Mouse (Mus musculus) embryonic fibroblast, embryonic 13.5 days (primary cell): ENCODE measurements at regions not wholly inside any gene's neighbourhood (a gene's known extent, or its start where the extent isn't known, plus 50 kb on each side); places are given as distances from the start of the nearest gene placed in this dataset.

ENCODE experiments used
- H3K27ac ChIP-seq: 2 replicates; pipeline ENCODE4 v1.5.1; 2012; ENCODE audit warnings: low read length, control low read depth, inconsistent platforms; ENCODE audit not compliant: insufficient read depth
- H3K4me1 ChIP-seq: 2 replicates; pipeline ENCODE4 v1.6.1; 2011; ENCODE audit warnings: low read length; ENCODE audit not compliant: control insufficient read depth, insufficient read depth
- H3K4me3 ChIP-seq: 2 replicates; pipeline ENCODE4 v1.5.1; 2011; ENCODE audit warnings: mild to moderate bottlenecking, control low read depth, low read length; ENCODE audit not compliant: insufficient read depth
- CTCF ChIP-seq: IDR thresholded peaks from 2 replicates; pipeline ENCODE4 v1.5.1; 2011; ENCODE audit warnings: mild to moderate bottlenecking, control low read depth, low read length, moderate library complexity, borderline replicate concordance; ENCODE audit not compliant: insufficient read depth
- POLR2A ChIP-seq: IDR thresholded peaks from 2 replicates; pipeline ENCODE4 v1.6.1; 2011; ENCODE audit warnings: low read depth, mild to moderate bottlenecking, control low read depth, low read length, moderate library complexity

GRCm38 (mm10) chr13:107627073-107627472 lies 417.2 kb upstream of the Smim15 start:
- no peaks in the 10 kb centered on the region for H3K4me1 ChIP-seq
- H3K4me3 ChIP-seq = no peak overlapping the region
- TF ChIP-seq POLR2A = no peak
- no peak overlapping the region for H3K27ac ChIP-seq

DNA sequence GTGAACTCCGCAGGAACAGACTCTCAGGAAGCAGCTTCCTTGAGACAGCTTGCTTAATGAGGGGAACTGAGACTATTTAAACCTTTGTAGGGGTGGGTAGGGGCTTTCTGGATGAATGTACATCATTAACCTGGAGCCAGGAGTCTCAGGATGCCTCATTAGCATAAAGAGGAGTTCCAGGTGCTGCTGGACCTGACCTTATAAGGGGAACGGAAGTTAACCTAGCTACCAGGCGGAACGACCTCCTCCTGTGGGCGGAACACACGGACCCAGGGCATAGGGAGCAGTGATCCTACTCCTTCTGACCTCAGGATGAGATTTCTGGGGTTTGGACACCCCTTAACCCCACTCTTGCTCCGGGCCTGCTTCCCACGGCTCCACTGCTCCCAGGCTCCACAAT lies 417.6 kb upstream of the Smim15 start:
- Histone ChIP-seq H3K27ac (no peak overlapping the region), H3K4me1 (no peaks in the 10 kb centered on the region), H3K4me3 (no peak overlapping the region)
- TF ChIP-seq POLR2A = no peak
- TF ChIP-seq CTCF = no peak

GRCm38 (mm10) chr13:107621337-107621736 lies 422.9 kb upstream of the Smim15 start:
- TF ChIP-seq POLR2A (no peak), CTCF (no peak)

GRCm38 (mm10) chr13:107620887-107621286 lies 423.4 kb upstream of the Smim15 start:
- Histone ChIP-seq H3K4me3 (no peak overlapping the region), H3K27ac (no peak overlapping the region), H3K4me1 (no peaks in the 10 kb centered on the region)
- no peak for TF ChIP-seq CTCF
- TF ChIP-seq POLR2A = no peak

More at GRCm38 (mm10) chr13:107621337-107621736, 422.9 kb upstream of the Smim15 start:
- Histone ChIP-seq H3K4me3 (no peak overlapping the region), H3K4me1 (no peaks in the 10 kb centered on the region), H3K27ac (no peak overlapping the region)

GRCm38 (mm10) chr13:107620210-107620609 lies 424.0 kb upstream of the Smim15 start:
- no peak overlapping the region for H3K27ac ChIP-seq
- no peak for TF ChIP-seq POLR2A
- TF ChIP-seq CTCF = no peak

DNA sequence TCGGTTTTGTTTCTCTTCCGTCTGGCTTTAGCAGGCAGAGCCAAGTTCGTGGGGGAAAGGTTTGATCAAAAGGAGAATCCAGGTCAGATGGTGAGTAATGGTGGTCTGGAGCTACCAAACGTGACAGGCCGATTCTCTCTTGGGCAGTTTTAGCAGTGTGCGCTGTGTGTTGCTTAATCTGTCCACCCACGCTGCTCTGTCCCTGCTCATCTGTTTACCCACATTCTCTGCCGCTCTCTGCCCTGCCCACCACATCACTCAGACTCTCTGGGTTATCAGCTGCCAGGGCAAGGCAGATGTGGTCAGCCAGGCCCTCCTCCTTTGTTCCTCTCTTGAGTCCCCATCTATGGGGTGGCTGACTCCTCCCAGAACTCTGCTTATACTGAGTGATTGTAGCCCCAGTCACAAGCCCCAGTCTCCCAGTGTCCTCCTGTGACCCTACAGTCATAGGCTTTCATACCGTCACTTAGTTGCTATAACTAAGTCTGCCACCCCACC lies 424.8 kb upstream of the Smim15 start:
- no peak overlapping the region for H3K27ac ChIP-seq
- TF ChIP-seq POLR2A = no peak
- TF ChIP-seq CTCF = no peak
- H3K4me1 ChIP-seq = no peaks in the 10 kb centered on the region
- no peak overlapping the region for H3K4me3 ChIP-seq

More at GRCm38 (mm10) chr13:107620210-107620609, 424.0 kb upstream of the Smim15 start:
- Histone ChIP-seq H3K4me3 (no peak overlapping the region), H3K4me1 (no peaks in the 10 kb centered on the region)

GRCm38 (mm10) chr13:107618796-107619429 lies 425.3 kb upstream of the Smim15 start:
- TF ChIP-seq CTCF (no peak), POLR2A (no peak)
- H3K27ac ChIP-seq = no peak overlapping the region
- H3K4me1 ChIP-seq = no peaks in the 10 kb centered on the region
- H3K4me3 ChIP-seq = no peak overlapping the region

DNA sequence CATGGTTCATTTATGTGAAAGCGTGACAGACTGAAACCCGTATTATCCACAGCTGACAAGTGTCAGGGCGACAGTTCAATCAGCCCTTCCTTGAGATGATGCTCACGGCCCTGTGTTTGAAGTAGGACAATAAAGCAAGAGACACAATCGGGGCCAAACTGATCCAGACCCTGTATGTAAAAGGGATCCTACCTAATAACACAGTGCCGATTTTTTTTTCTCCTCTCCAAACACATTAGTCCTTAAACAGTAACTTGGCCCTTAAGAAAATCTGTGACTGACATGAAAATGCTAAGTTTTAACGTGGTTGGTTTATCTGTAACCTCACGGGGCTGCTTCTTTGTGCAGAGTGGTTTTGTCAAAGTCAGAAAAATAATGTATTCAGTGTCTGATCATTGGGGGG lies 425.9 kb upstream of the Smim15 start:
- H3K27ac ChIP-seq = no peak overlapping the region
- H3K4me3 ChIP-seq = no peak overlapping the region
- no peak for TF ChIP-seq POLR2A
- TF ChIP-seq CTCF = no peak
- no peaks in the 10 kb centered on the region for H3K4me1 ChIP-seq

- H3K27ac ChIP-seq = no peak overlapping the region
- no peaks in the 10 kb centered on the region for H3K4me1 ChIP-seq
- TF ChIP-seq POLR2A (no peak), CTCF (no peak)
- no peak overlapping the region for H3K4me3 ChIP-seq
Observed at GRCm38 (mm10) chr13:107617582-107617981, 426.7 kb upstream of the Smim15 start.

- H3K4me3 ChIP-seq = no peak overlapping the region
- H3K4me1 ChIP-seq = no peaks in the 10 kb centered on the region
- H3K27ac ChIP-seq = no peak overlapping the region
- no peak for TF ChIP-seq POLR2A
- TF ChIP-seq CTCF = 0 out of 2 replicates have a peak, but pooled peaks have one; percentile 2
Observed at GRCm38 (mm10) chr13:107616775-107617174, 427.5 kb upstream of the Smim15 start.

GRCm38 (mm10) chr13:107608996-107609503 lies 435.2 kb upstream of the Smim15 start:
- H3K27ac ChIP-seq = no peak overlapping the region
- H3K4me3 ChIP-seq = no peak overlapping the region
- no peak for TF ChIP-seq CTCF
- TF ChIP-seq POLR2A = no peak
- 0 out of 2 replicates have a peak, but pooled peaks cover 4% of the 10 kb centered on the region for H3K4me1 ChIP-seq
